Mouse (Mus musculus): ENCODE measurements around the gene Nms.

Nms gene

GRCm38 (mm10) chr1:38992365-38992764 is 53.4 kb downstream of the Nms start:
- no peak for DNase-seq (ENCODE audit: inconsistent age in 2 of 2, low spot score in 1 of 2)
